Mouse (Mus musculus) neural tube, embryonic 12.5 days (tissue): Measurements from ENCODE around the gene Strn4. TPM values are rescaled to one million over a fixed set of nuclear protein-coding genes. Genes with fewer than 3 reads are reported as not detected.

Experiments
- ATAC-seq: fragments of 200-750 bp; cut with Nextera tagmentation; 2 replicates; pipeline ENCODE4 v1.8.0; 2017; ENCODE audit warnings: low read depth, mild to moderate bottlenecking, moderate TSS enrichment, moderate library complexity; ENCODE audit not compliant: low FRiP score
- H3K27ac ChIP-seq: fragments of 300-500 bp; sonication (generic); 2 replicates; pipeline ENCODE4 v1.5.1; 2016
- H3K27me3 ChIP-seq: fragments of 300-500 bp; sonication (generic); replicated peaks from 2 replicates; pipeline ENCODE4 v1.6.1; 2016; ENCODE audit warnings: mild to moderate bottlenecking
- H3K36me3 ChIP-seq: fragments of 300-500 bp; sonication (generic); 2 replicates; pipeline ENCODE4 v1.6.1; 2016; ENCODE audit warnings: mild to moderate bottlenecking
- H3K4me1 ChIP-seq: fragments of 300-500 bp; sonication (generic); 2 replicates; pipeline ENCODE4 v1.6.1; 2016
- H3K4me2 ChIP-seq: fragments of 300-500 bp; sonication (generic); replicated peaks from 2 replicates; pipeline ENCODE4 v1.6.1; 2016; ENCODE audit warnings: mild to moderate bottlenecking
- H3K4me3 ChIP-seq: fragments of 300-500 bp; sonication (generic); 2 replicates; pipeline ENCODE4 v1.5.1; 2016
- H3K9ac ChIP-seq: fragments of 300-500 bp; sonication (generic); 2 replicates; pipeline ENCODE4 v1.6.1; 2016; ENCODE audit warnings: mild to moderate bottlenecking
- H3K9me3 ChIP-seq: fragments of 300-500 bp; sonication (generic); 2 replicates; pipeline ENCODE4 v1.6.1; 2016; ENCODE audit warnings: mild to moderate bottlenecking
- WGBS: fragments of 180-500 bp; shearing (Covaris S2); methylation state at CpG from one replicate; pipeline ENCODE4 v1.1.7; 2016; 5-methylcytosine and 5-hydroxymethylcytosine counted together
- polyA plus RNA-seq: library from polyadenylated mRNA; unstranded; fragments of >200 nt; fragmentation: Nextera tagmentation; extraction: Ambion mirVana; gene quantifications from 2 replicates; pipeline ENCODE4 v1.2.1, GENCODE M21; 2016

Gene Strn4
- polyA plus RNA-seq, 1 experiment from 2014 or later: 170 TPM

- Histone ChIP-seq H3K4me1 (peaks cover 30% of the 10 kb centered on the region), H3K36me3 (peaks cover 37% of the 10 kb centered on the region), H3K9ac (no peak overlapping the region), H3K4me2 (peak overlapping the region; percentile 97), H3K4me3 (no peak overlapping the region), H3K9me3 (no peaks in the 10 kb centered on the region), H3K27me3 (no peaks in the 10 kb centered on the region), H3K27ac (no peak overlapping the region)
- no peak for ATAC-seq
- 33% methylated on average over 10 of the region's 10 CpGs for WGBS
These were observed 30.1 kb downstream of the Strn4 start for GRCm38 (mm10) chr7:16845820-16846167.

DNA sequence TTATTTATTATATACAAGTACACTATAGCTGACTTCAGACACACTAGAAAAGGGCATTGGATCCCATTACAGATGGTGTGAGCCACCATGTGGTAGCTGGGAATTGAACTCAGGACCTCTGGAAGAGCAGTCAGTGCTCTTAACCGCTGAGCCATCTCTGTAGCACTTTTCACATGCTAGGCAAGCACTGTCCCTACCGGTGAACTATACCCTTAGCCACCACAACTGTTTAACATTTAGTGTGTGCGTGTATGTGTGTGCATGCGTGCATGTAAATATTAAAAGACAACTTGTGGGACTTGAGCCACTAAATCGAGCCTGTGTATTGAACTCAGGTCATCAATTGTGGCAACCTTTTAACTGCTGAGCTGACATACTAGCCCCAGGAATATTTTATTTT, 31.1 kb downstream of the Strn4 start:
- Histone ChIP-seq H3K9me3 (no peaks in the 10 kb centered on the region), H3K27ac (no peak overlapping the region), H3K4me1 (peaks cover 30% of the 10 kb centered on the region), H3K27me3 (no peaks in the 10 kb centered on the region), H3K9ac (no peak overlapping the region), H3K36me3 (peaks cover 27% of the 10 kb centered on the region), H3K4me3 (no peak overlapping the region), H3K4me2 (no peak overlapping the region)
- ATAC-seq: no peak
- WGBS: 95% methylated on average over 5 of the region's 5 CpGs

DNA sequence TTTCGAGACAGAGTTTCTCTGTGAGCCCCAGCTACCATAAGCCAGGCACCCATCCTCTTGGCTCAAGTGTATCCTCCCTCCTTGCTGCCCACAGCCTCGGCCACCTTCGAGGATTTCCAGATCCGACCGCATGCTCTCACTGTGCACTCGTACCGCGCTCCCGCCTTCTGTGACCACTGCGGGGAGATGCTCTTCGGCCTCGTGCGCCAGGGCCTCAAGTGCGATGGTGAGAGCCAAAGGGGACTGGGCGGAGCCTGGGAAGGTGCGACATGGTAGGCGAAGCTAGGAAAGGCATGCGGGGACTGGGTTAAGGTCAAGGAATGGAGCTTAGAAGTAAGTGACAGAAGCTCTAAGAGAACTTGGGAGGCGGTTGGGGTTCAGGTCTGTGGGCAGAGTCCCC, 31.8 kb downstream of the Strn4 start:
- Histone ChIP-seq H3K4me3 (no peak overlapping the region), H3K27me3 (no peaks in the 10 kb centered on the region), H3K4me1 (peaks cover 24% of the 10 kb centered on the region), H3K9me3 (no peaks in the 10 kb centered on the region), H3K4me2 (no peak overlapping the region), H3K36me3 (peaks cover 25% of the 10 kb centered on the region), H3K27ac (no peak overlapping the region), H3K9ac (no peak overlapping the region)
- ATAC-seq: no peak
- 87% methylated on average over 19 of the region's 19 CpGs for WGBS

GRCm38 (mm10) chr7:16848579-16848978, 32.9 kb downstream of the Strn4 start:
- 0 out of 2 replicates have a peak overlapping the region, but pooled peaks have one; percentile 9 for H3K4me2 ChIP-seq
- H3K4me3 ChIP-seq: no peak overlapping the region
- ATAC-seq: no peak
- H3K9ac ChIP-seq: no peak overlapping the region
- no peaks in the 10 kb centered on the region for H3K9me3 ChIP-seq
- no peaks in the 10 kb centered on the region for H3K27me3 ChIP-seq
- no peak overlapping the region for H3K27ac ChIP-seq
- H3K36me3 ChIP-seq: peaks cover 32% of the 10 kb centered on the region
- WGBS: 23% methylated on average over 17 of the region's 17 CpGs
- peaks cover 22% of the 10 kb centered on the region for H3K4me1 ChIP-seq

- H3K4me2 ChIP-seq: no peak overlapping the region
- no peak overlapping the region for H3K27ac ChIP-seq
- H3K4me3 ChIP-seq: no peak overlapping the region
- H3K4me1 ChIP-seq: no peaks in the 10 kb centered on the region
- no peak for ATAC-seq
- H3K9me3 ChIP-seq: no peaks in the 10 kb centered on the region
- 88% methylated on average over 4 of the region's 4 CpGs for WGBS
- H3K27me3 ChIP-seq: no peaks in the 10 kb centered on the region
- no peak overlapping the region for H3K9ac ChIP-seq
- peaks cover 61% of the 10 kb centered on the region for H3K36me3 ChIP-seq
These were observed 35.9 kb downstream of the Strn4 start for GRCm38 (mm10) chr7:16851636-16852035.

- Histone ChIP-seq H3K27ac (no peak overlapping the region), H3K4me1 (no peaks in the 10 kb centered on the region), H3K27me3 (no peaks in the 10 kb centered on the region), H3K9ac (no peak overlapping the region), H3K4me2 (no peak overlapping the region), H3K9me3 (no peaks in the 10 kb centered on the region), H3K36me3 (peaks cover 75% of the 10 kb centered on the region), H3K4me3 (no peak overlapping the region)
- ATAC-seq: no peak
- WGBS: 90% methylated on average over 14 of the region's 14 CpGs
These were observed 37.7 kb downstream of the Strn4 start for GRCm38 (mm10) chr7:16853302-16853831.

DNA sequence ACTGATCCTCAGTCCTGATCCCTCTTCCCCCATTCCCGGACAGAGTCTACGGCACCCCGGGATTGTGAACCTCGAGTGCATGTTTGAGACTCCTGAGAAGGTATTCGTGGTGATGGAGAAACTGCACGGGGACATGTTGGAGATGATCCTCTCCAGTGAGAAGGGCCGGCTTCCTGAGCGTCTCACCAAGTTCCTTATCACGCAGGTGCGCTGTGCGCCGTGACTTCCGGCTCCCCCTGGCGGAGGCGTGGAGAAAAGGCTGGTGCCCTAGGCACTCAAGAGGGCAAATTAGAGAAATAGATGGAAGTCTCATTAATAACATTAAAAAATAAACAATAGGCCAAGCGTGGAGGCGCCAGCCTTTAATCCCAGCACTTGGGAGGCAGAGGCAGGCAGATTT, 42.6 kb downstream of the Strn4 start:
- Histone ChIP-seq H3K4me2 (no peak overlapping the region), H3K4me3 (no peak overlapping the region), H3K9ac (no peak overlapping the region), H3K36me3 (peaks cover 53% of the 10 kb centered on the region), H3K27me3 (no peaks in the 10 kb centered on the region), H3K27ac (no peak overlapping the region), H3K9me3 (no peaks in the 10 kb centered on the region), H3K4me1 (no peaks in the 10 kb centered on the region)
- ATAC-seq: no peak
- 24% methylated on average over 17 of the region's 17 CpGs for WGBS

DNA sequence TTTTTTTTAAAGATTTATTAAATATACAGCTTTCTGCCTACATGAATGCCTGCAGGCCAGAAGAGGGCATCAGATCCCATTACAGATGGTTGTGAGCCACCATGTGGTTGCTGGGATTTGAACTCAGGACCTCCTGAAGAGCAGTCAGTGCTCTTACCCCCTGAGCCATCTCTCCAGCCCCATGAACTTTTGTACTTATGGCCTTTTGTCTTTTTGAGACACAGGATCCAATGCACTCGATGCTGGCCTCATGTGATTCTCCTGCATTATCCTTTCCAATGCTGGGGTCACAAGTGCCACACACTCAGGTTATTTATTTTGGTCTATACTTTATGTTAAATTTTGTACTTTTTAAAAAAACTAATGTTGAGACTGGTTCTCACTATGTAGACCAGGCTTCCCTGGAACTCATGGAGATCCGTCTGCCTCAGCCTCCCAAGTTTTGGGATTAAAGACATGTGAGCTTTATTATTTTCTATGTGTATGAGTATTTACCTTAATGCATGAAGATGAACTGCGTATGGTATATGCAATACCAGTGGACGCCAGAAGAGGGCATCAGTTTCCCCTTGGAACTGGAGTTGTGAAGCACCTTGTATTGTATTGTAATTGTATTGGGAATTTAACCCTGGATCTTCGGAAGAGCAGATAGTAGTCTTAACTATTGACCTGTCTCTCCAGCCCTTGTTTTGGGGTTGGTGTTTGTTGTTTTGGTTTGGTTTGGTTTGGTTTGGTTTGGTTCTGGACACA, 44.4 kb downstream of the Strn4 start:
- H3K9me3 ChIP-seq: no peaks in the 10 kb centered on the region
- no peak for ATAC-seq
- no peaks in the 10 kb centered on the region for H3K27me3 ChIP-seq
- no peak overlapping the region for H3K9ac ChIP-seq
- WGBS: 30% methylated on average over 5 of the region's 5 CpGs
- H3K4me3 ChIP-seq: no peak overlapping the region
- H3K4me2 ChIP-seq: no peak overlapping the region
- H3K36me3 ChIP-seq: peaks cover 52% of the 10 kb centered on the region
- H3K4me1 ChIP-seq: no peaks in the 10 kb centered on the region
- no peak overlapping the region for H3K27ac ChIP-seq

DNA sequence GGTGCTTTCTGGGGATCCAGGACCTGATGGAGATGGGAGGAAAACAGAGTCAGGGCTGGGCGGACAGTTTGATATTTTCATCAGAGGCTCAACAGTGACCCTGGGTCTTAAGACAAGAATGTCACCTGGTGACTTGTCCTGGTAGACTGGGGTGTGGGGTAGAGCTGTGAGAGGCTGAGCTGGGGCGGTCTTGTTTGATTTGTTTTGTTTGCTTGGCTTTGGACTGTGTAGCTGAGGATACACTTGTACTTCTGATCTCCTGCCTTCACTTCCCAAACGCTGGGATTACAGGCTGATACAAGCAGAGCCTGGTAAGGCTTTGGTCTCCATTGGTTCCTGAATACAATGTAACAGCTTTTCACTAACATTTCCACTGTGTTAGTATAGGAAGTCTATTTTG, 51.8 kb downstream of the Strn4 start:
- 95% methylated on average over 3 of the region's 3 CpGs for WGBS
- Histone ChIP-seq H3K36me3 (peaks cover 38% of the 10 kb centered on the region), H3K4me1 (peaks cover 10% of the 10 kb centered on the region; the same call in 1 of the 2 replicates), H3K9me3 (no peaks in the 10 kb centered on the region), H3K27ac (no peak overlapping the region), H3K4me3 (no peak overlapping the region), H3K27me3 (no peaks in the 10 kb centered on the region), H3K4me2 (no peak overlapping the region), H3K9ac (no peak overlapping the region)
- ATAC-seq: no peak

GRCm38 (mm10) chr7:16869497-16869896, 53.8 kb downstream of the Strn4 start:
- no peaks in the 10 kb centered on the region for H3K9me3 ChIP-seq
- 0 out of 2 replicates have a peak overlapping the region, but pooled peaks have one; percentile 8 for H3K27ac ChIP-seq
- H3K9ac ChIP-seq: peak overlapping the region; percentile 33; the same call in 1 of the 2 replicates
- peak; percentile 93 for ATAC-seq
- H3K4me1 ChIP-seq: peaks cover 10% of the 10 kb centered on the region; the same call in 1 of the 2 replicates
- WGBS: 10% methylated on average over 16 of the region's 16 CpGs
- H3K4me2 ChIP-seq: peak overlapping the region; percentile 51
- peaks cover 28% of the 10 kb centered on the region for H3K36me3 ChIP-seq
- H3K4me3 ChIP-seq: peak overlapping the region; percentile 18; the same call in 1 of the 2 replicates
- H3K27me3 ChIP-seq: no peaks in the 10 kb centered on the region

GRCm38 (mm10) chr7:16871600-16871999, 55.9 kb downstream of the Strn4 start:
- ATAC-seq: no peak
- H3K4me2 ChIP-seq: no peak overlapping the region
- peaks cover 11% of the 10 kb centered on the region; the same call in 1 of the 2 replicates for H3K36me3 ChIP-seq
- peaks cover 19% of the 10 kb centered on the region for H3K4me1 ChIP-seq
- H3K9me3 ChIP-seq: no peaks in the 10 kb centered on the region
- H3K9ac ChIP-seq: no peak overlapping the region
- no peak overlapping the region for H3K27ac ChIP-seq
- WGBS: 87% methylated on average over 10 of the region's 10 CpGs
- no peak overlapping the region for H3K4me3 ChIP-seq
- no peaks in the 10 kb centered on the region for H3K27me3 ChIP-seq

GRCm38 (mm10) chr7:16872478-16872877, 56.8 kb downstream of the Strn4 start:
- no peak for ATAC-seq
- no peaks in the 10 kb centered on the region for H3K27me3 ChIP-seq
- no peaks in the 10 kb centered on the region for H3K9me3 ChIP-seq
- no peak overlapping the region for H3K27ac ChIP-seq
- H3K9ac ChIP-seq: no peak overlapping the region
- no peak overlapping the region for H3K4me2 ChIP-seq
- peaks cover 24% of the 10 kb centered on the region for H3K4me1 ChIP-seq
- H3K36me3 ChIP-seq: peaks cover 5% of the 10 kb centered on the region; the same call in 1 of the 2 replicates
- no peak overlapping the region for H3K4me3 ChIP-seq
- 92% methylated on average over 9 of the region's 9 CpGs for WGBS
